Mouse (Mus musculus): ENCODE measurements around the gene Lzts2. TPM values are rescaled to one million over a fixed set of nuclear protein-coding genes. Genes with fewer than 3 reads are reported as not detected.

Gene Lzts2
- polyA plus RNA-seq, 2 experiments, result 64.7 to 87.0 TPM

- ATAC-seq (ENCODE audit: low FRiP score, low read depth) (no peak), DNase-seq (ENCODE audit: low spot score) (no peak)
- H3K4me1 ChIP-seq (ENCODE audit: control insufficient read depth, insufficient read depth, low read length), result no peaks in the 10 kb centered on the region
- no peak for TF ChIP-seq POLR2A (IDR thresholded peaks at IDR 0.05; ENCODE audit: borderline replicate concordance, extremely low read depth, insufficient read depth, insufficient read length)
- H3K9ac ChIP-seq (ENCODE audit: low read depth, low read length, severe bottlenecking), result no peak overlapping the region
- no peaks in the 10 kb centered on the region for H3K27me3 ChIP-seq (ENCODE audit: control insufficient read depth, insufficient read depth, low read length)
- no peaks in the 10 kb centered on the region for H3K9me3 ChIP-seq (ENCODE audit: control insufficient read depth, low read length)
- H3K4me2 ChIP-seq (replicated peaks; ENCODE audit: low read depth, low read length, severe bottlenecking), result no peak overlapping the region
- H3K36me3 ChIP-seq (ENCODE audit: control insufficient read depth, insufficient read depth, low read length), result peaks cover 74% of the 10 kb centered on the region
- H3K27ac ChIP-seq (replicated peaks; ENCODE audit: low read depth, low read length), result no peak overlapping the region
- 94% methylated on average over 2 of the region's 2 CpGs for WGBS
- H3K4me3 ChIP-seq (replicated peaks; ENCODE audit: low read length), result no peak overlapping the region
Measured at GRCm38 (mm10) chr19:44980787-44981186, 33.4 kb upstream of the Lzts2 start.

- no peaks in the 10 kb centered on the region for H3K27me3 ChIP-seq (ENCODE audit: control insufficient read depth, insufficient read depth, low read length)
- H3K4me3 ChIP-seq (replicated peaks; ENCODE audit: low read length), result no peak overlapping the region
- no peak for ATAC-seq (ENCODE audit: low FRiP score, low read depth)
- no peak overlapping the region for H3K4me2 ChIP-seq (replicated peaks; ENCODE audit: low read depth, low read length, severe bottlenecking)
- H3K36me3 ChIP-seq (ENCODE audit: control insufficient read depth, insufficient read depth, low read length), result peaks cover 56% of the 10 kb centered on the region
- no peak overlapping the region for H3K27ac ChIP-seq (replicated peaks; ENCODE audit: low read depth, low read length)
- no peaks in the 10 kb centered on the region for H3K9me3 ChIP-seq (ENCODE audit: control insufficient read depth, low read length)
- no peak overlapping the region for H3K9ac ChIP-seq (ENCODE audit: low read depth, low read length, severe bottlenecking)
- 80% methylated on average over 7 of the region's 7 CpGs for WGBS
- TF ChIP-seq POLR2A (IDR thresholded peaks at IDR 0.05; ENCODE audit: borderline replicate concordance, extremely low read depth, insufficient read depth, insufficient read length), result no peak
- no peaks in the 10 kb centered on the region for H3K4me1 ChIP-seq (ENCODE audit: control insufficient read depth, insufficient read depth, low read length)
- DNase-seq (ENCODE audit: low spot score), result no peak
Measured at GRCm38 (mm10) chr19:44982477-44983115, 31.6 kb upstream of the Lzts2 start.

- no peak overlapping the region for H3K27ac ChIP-seq (replicated peaks; ENCODE audit: low read depth, low read length)
- no peak overlapping the region for H3K4me2 ChIP-seq (replicated peaks; ENCODE audit: low read depth, low read length, severe bottlenecking)
- ATAC-seq (ENCODE audit: low FRiP score, low read depth) (no peak), DNase-seq (ENCODE audit: low spot score) (no peak)
- TF ChIP-seq POLR2A (IDR thresholded peaks at IDR 0.05; ENCODE audit: borderline replicate concordance, extremely low read depth, insufficient read depth, insufficient read length), result no peak
- WGBS, result 86% methylated on average over 6 of the region's 6 CpGs
- H3K9ac ChIP-seq (ENCODE audit: low read depth, low read length, severe bottlenecking), result no peak overlapping the region
- H3K4me3 ChIP-seq (replicated peaks; ENCODE audit: low read length), result no peak overlapping the region
- H3K36me3 ChIP-seq (ENCODE audit: control insufficient read depth, insufficient read depth, low read length), result peaks cover 48% of the 10 kb centered on the region
- peaks cover 2% of the 10 kb centered on the region; the same call in 1 of the 2 replicates for H3K4me1 ChIP-seq (ENCODE audit: control insufficient read depth, insufficient read depth, low read length)
- no peaks in the 10 kb centered on the region for H3K9me3 ChIP-seq (ENCODE audit: control insufficient read depth, low read length)
- H3K27me3 ChIP-seq (ENCODE audit: control insufficient read depth, insufficient read depth, low read length), result no peaks in the 10 kb centered on the region
Measured at GRCm38 (mm10) chr19:44983366-44983765, 30.8 kb upstream of the Lzts2 start.

GRCm38 (mm10) chr19:44984420-44984819, 29.8 kb upstream of the Lzts2 start:
- peaks cover 5% of the 10 kb centered on the region; the same call in 1 of the 2 replicates for H3K4me1 ChIP-seq (ENCODE audit: control insufficient read depth, insufficient read depth, low read length)
- no peak overlapping the region for H3K4me2 ChIP-seq (replicated peaks; ENCODE audit: low read depth, low read length, severe bottlenecking)
- TF ChIP-seq POLR2A (IDR thresholded peaks at IDR 0.05; ENCODE audit: borderline replicate concordance, extremely low read depth, insufficient read depth, insufficient read length), result no peak
- no peak overlapping the region for H3K9ac ChIP-seq (ENCODE audit: low read depth, low read length, severe bottlenecking)
- no peaks in the 10 kb centered on the region for H3K9me3 ChIP-seq (ENCODE audit: control insufficient read depth, low read length)
- no peak for ATAC-seq (ENCODE audit: low FRiP score, low read depth)
- 96% methylated on average over 4 of the region's 4 CpGs for WGBS
- peaks cover 39% of the 10 kb centered on the region for H3K36me3 ChIP-seq (ENCODE audit: control insufficient read depth, insufficient read depth, low read length)
- no peak for DNase-seq (ENCODE audit: low spot score)
- no peaks in the 10 kb centered on the region for H3K27me3 ChIP-seq (ENCODE audit: control insufficient read depth, insufficient read depth, low read length)
- H3K4me3 ChIP-seq (replicated peaks; ENCODE audit: low read length), result no peak overlapping the region
- no peak overlapping the region for H3K27ac ChIP-seq (replicated peaks; ENCODE audit: low read depth, low read length)

GRCm38 (mm10) chr19:44985159-44985988, 28.8 kb upstream of the Lzts2 start:
- no peak for ATAC-seq (ENCODE audit: low FRiP score, low read depth)
- WGBS, result 62% methylated on average over 5 of the region's 5 CpGs
- no peak for DNase-seq (ENCODE audit: low spot score)

More at GRCm38 (mm10) chr19:44985159-44985988, 28.8 kb upstream of the Lzts2 start:
- TF ChIP-seq POLR2A (IDR thresholded peaks at IDR 0.05; ENCODE audit: borderline replicate concordance, extremely low read depth, insufficient read depth, insufficient read length), result no peak
- no peaks in the 10 kb centered on the region for H3K9me3 ChIP-seq (ENCODE audit: control insufficient read depth, low read length)
- H3K4me2 ChIP-seq (replicated peaks; ENCODE audit: low read depth, low read length, severe bottlenecking), result no peak overlapping the region
- no peak overlapping the region for H3K27ac ChIP-seq (replicated peaks; ENCODE audit: low read depth, low read length)
- H3K4me1 ChIP-seq (ENCODE audit: control insufficient read depth, insufficient read depth, low read length), result peaks cover 13% of the 10 kb centered on the region; the same call in 1 of the 2 replicates
- H3K9ac ChIP-seq (ENCODE audit: low read depth, low read length, severe bottlenecking), result no peak overlapping the region
- H3K27me3 ChIP-seq (ENCODE audit: control insufficient read depth, insufficient read depth, low read length), result no peaks in the 10 kb centered on the region
- H3K4me3 ChIP-seq (replicated peaks; ENCODE audit: low read length), result no peak overlapping the region
- H3K36me3 ChIP-seq (ENCODE audit: control insufficient read depth, insufficient read depth, low read length), result peaks cover 29% of the 10 kb centered on the region

Measured in limb, embryonic 14.5 days (tissue).